Mouse (Mus musculus): ENCODE measurements around the gene Srsf9. TPM values are rescaled to one million over a fixed set of nuclear protein-coding genes. Genes with fewer than 3 reads are reported as not detected.

Gene Srsf9
- polyA plus RNA-seq, 1 experiment: 67.6 TPM

- peak overlapping the region; percentile 83 for H3K4me3 ChIP-seq (ENCODE audit: control insufficient read depth, insufficient read depth, low read length)
- peaks cover 22% of the 10 kb centered on the region for H3K4me1 ChIP-seq (replicated peaks; ENCODE audit: control insufficient read depth, insufficient read depth, low read length)
- WGBS: 2% methylated on average over 22 of the region's 22 CpGs
- no peaks in the 10 kb centered on the region for H3K27me3 ChIP-seq (ENCODE audit: control insufficient read depth, insufficient read depth, low read length)
- TF ChIP-seq POLR2A (IDR thresholded peaks at IDR 0.05; ENCODE audit: control insufficient read depth, extremely low read depth, insufficient read depth, low read length, poor library complexity) (no peak), CTCF (IDR thresholded peaks at IDR 0.05; ENCODE audit: borderline replicate concordance, control insufficient read depth, extremely low read depth, insufficient read depth, low read length, poor library complexity) (0 out of 2 replicates have a peak, but pooled peaks have one; percentile 16)
- no peaks in the 10 kb centered on the region for H3K36me3 ChIP-seq (ENCODE audit: control insufficient read depth, insufficient read depth, low read length)
- DNase-seq: peak; percentile 61
- peak overlapping the region; percentile 45; the same call in 1 of the 2 replicates for H3K27ac ChIP-seq (ENCODE audit: control insufficient read depth, insufficient read depth, low read length)
These were observed 7.7 kb upstream of the Srsf9 start for GRCm38 (mm10) chr5:115319004-115319940.

GRCm38 (mm10) chr5:115326256-115326831 lies 633 bp upstream of the Srsf9 start:
- H3K4me1 ChIP-seq (replicated peaks; ENCODE audit: control insufficient read depth, insufficient read depth, low read length): peaks cover 10% of the 10 kb centered on the region
- 27% methylated on average over 11 of the region's 11 CpGs for WGBS
- DNase-seq: no peak

GRCm38 (mm10) chr5:115327610-115328548 lies 902 bp downstream of the Srsf9 start:
- peaks cover 24% of the 10 kb centered on the region for H3K36me3 ChIP-seq (ENCODE audit: control insufficient read depth, insufficient read depth, low read length)
- peaks cover 10% of the 10 kb centered on the region for H3K4me1 ChIP-seq (replicated peaks; ENCODE audit: control insufficient read depth, insufficient read depth, low read length)
- DNase-seq: peak; percentile 55
- H3K4me3 ChIP-seq (ENCODE audit: control insufficient read depth, insufficient read depth, low read length): peak overlapping the region; percentile 63
- no peak for TF ChIP-seq POLR2A (IDR thresholded peaks at IDR 0.05; ENCODE audit: control insufficient read depth, extremely low read depth, insufficient read depth, low read length, poor library complexity)
- TF ChIP-seq CTCF (IDR thresholded peaks at IDR 0.05; ENCODE audit: borderline replicate concordance, control insufficient read depth, extremely low read depth, insufficient read depth, low read length, poor library complexity): no peak
- no peak overlapping the region for H3K27ac ChIP-seq (ENCODE audit: control insufficient read depth, insufficient read depth, low read length)
- H3K27me3 ChIP-seq (ENCODE audit: control insufficient read depth, insufficient read depth, low read length): no peaks in the 10 kb centered on the region
- WGBS: 3% methylated on average over 53 of the region's 55 CpGs

More at GRCm38 (mm10) chr5:115326256-115326831, 633 bp upstream of the Srsf9 start:
- H3K27ac ChIP-seq (ENCODE audit: control insufficient read depth, insufficient read depth, low read length): peak overlapping the region; percentile 2; the same call in 1 of the 2 replicates
- peak overlapping the region; percentile 76 for H3K4me3 ChIP-seq (ENCODE audit: control insufficient read depth, insufficient read depth, low read length)
- TF ChIP-seq POLR2A (IDR thresholded peaks at IDR 0.05; ENCODE audit: control insufficient read depth, extremely low read depth, insufficient read depth, low read length, poor library complexity) (no peak), CTCF (IDR thresholded peaks at IDR 0.05; ENCODE audit: borderline replicate concordance, control insufficient read depth, extremely low read depth, insufficient read depth, low read length, poor library complexity) (no peak)
- no peaks in the 10 kb centered on the region for H3K27me3 ChIP-seq (ENCODE audit: control insufficient read depth, insufficient read depth, low read length)
- H3K36me3 ChIP-seq (ENCODE audit: control insufficient read depth, insufficient read depth, low read length): peaks cover 9% of the 10 kb centered on the region; the same call in 1 of the 2 replicates

- Histone ChIP-seq H3K27ac (ENCODE audit: control insufficient read depth, insufficient read depth, low read length) (no peak overlapping the region), H3K4me3 (ENCODE audit: control insufficient read depth, insufficient read depth, low read length) (no peak overlapping the region), H3K36me3 (ENCODE audit: control insufficient read depth, insufficient read depth, low read length) (peaks cover 52% of the 10 kb centered on the region), H3K4me1 (replicated peaks; ENCODE audit: control insufficient read depth, insufficient read depth, low read length) (peaks cover 10% of the 10 kb centered on the region), H3K27me3 (ENCODE audit: control insufficient read depth, insufficient read depth, low read length) (no peaks in the 10 kb centered on the region)
- no peak for DNase-seq
- no peak for TF ChIP-seq POLR2A (IDR thresholded peaks at IDR 0.05; ENCODE audit: control insufficient read depth, extremely low read depth, insufficient read depth, low read length, poor library complexity)
- TF ChIP-seq CTCF (IDR thresholded peaks at IDR 0.05; ENCODE audit: borderline replicate concordance, control insufficient read depth, extremely low read depth, insufficient read depth, low read length, poor library complexity): no peak
- 95% methylated on average over 9 of the region's 9 CpGs for WGBS
These were observed 4.0 kb downstream of the Srsf9 start for GRCm38 (mm10) chr5:115330955-115331354.

GRCm38 (mm10) chr5:115333626-115334025 lies 6.6 kb downstream of the Srsf9 start:
- Histone ChIP-seq H3K36me3 (ENCODE audit: control insufficient read depth, insufficient read depth, low read length) (peaks cover 52% of the 10 kb centered on the region), H3K27ac (ENCODE audit: control insufficient read depth, insufficient read depth, low read length) (no peak overlapping the region), H3K4me1 (replicated peaks; ENCODE audit: control insufficient read depth, insufficient read depth, low read length) (0 out of 2 replicates have a peak, but pooled peaks cover 2% of the 10 kb centered on the region), H3K4me3 (ENCODE audit: control insufficient read depth, insufficient read depth, low read length) (no peak overlapping the region), H3K27me3 (ENCODE audit: control insufficient read depth, insufficient read depth, low read length) (no peaks in the 10 kb centered on the region)
- WGBS: 84% methylated on average over 3 of the region's 3 CpGs
- DNase-seq: no peak
- TF ChIP-seq CTCF (IDR thresholded peaks at IDR 0.05; ENCODE audit: borderline replicate concordance, control insufficient read depth, extremely low read depth, insufficient read depth, low read length, poor library complexity): no peak
- TF ChIP-seq POLR2A (IDR thresholded peaks at IDR 0.05; ENCODE audit: control insufficient read depth, extremely low read depth, insufficient read depth, low read length, poor library complexity): no peak
